Mouse (Mus musculus): Measurements from ENCODE around the gene Prpf4b.
"Not testable (repeated sequence)": the region's sequence is repeated elsewhere in the genome, so short reads cannot be mapped to it uniquely, and the experiment has no call there.

The Prpf4b gene

DNA sequence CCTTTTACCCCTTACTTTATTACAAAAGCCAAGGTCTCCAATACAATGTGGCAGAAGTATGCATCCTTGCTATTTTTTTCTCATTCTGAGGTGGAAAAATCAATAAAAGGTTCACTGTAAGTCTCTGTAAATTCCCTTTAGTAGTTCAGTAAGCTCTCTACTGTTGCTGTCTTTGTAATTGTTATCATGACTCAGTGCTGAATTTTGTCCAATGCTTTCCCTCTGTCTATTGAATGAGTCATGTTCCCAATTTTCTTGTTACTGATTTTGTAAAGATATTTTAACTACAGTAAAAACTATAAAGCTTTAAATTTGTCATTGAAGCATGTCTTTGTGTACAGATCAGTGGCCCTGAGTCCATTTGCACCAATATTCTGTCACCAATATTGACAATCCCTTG lies 67.3 kb downstream of the Prpf4b start:
- DNase-seq: no peak

DNA sequence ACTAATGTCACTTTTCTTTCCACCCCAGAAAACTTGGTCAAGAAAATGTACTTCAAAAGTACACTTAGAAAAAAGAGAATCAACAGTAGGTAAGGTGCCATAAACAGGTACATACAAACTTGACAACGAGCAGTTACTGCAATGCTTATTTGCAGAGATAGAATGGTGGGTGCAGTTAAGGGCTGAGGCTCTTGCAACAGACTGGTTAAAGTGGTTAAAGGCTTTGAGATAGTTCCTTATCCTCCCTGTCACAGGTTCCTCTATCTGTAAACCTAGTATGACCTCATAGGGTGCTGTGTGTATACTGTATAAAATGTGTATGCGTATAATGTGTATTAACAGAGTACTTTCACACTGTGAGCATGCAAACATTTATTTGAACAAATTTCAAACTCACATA lies 76.3 kb downstream of the Prpf4b start:
- not testable (repeated sequence) for DNase-seq

Measured in right cerebral cortex, postnatal 4 days (tissue).